In genomic region chr16:9709921-9710320, GRCm38 (mm10) we compare ENCODE assay signal across 15 mouse cellular contexts.
DNase-seq lines count a peak whose midpoint lies in the region.
"Had no signal": no experiment of that assay in that cellular context is flagged by ENCODE, and none has a peak within 500 bp of the region (broad histone marks: within the 10 kb centered on the region; RNA-seq: fewer than 3 reads in every experiment).

No protein-coding gene starts in this region.

- peak; percentile 74 for DNase-seq in heart, adult 11 months
- no peak for DNase-seq in heart, postnatal 14 days
- DNase-seq in ES-CJ7 (ENCODE audit: low read depth, low spot score): peak; percentile 14
- DNase-seq in ZHBTc4 (ENCODE audit: low read depth, low spot score): peak; percentile 58
- DNase-seq in gastrocnemius, adult 8-10 months (ENCODE audit: low spot score in 2 of 2): no peak
- DNase-seq: adrenal gland, adult 2 months; adrenal gland, postnatal 10 days; adrenal gland, postnatal 25 days; B cell, adult 2 months; cerebellum, adult 11 months; cerebellum, adult 18-20 months; cerebellum, adult 8-10 months; cerebellum, postnatal 10 days; cerebellum, postnatal 25 days; forebrain, postnatal 0 days had no signal

- intact Hi-C loops in heart, postnatal 14 days (cut with DNase I): no loop called here

Comparison
In these comparisons a context has a peak if more than half of its experiments do, and no peak if none do; other contexts are left out.
1. DNase-seq: peak in heart, adult 11 months (single experiment), ES-CJ7 (single experiment) and ZHBTc4 (single experiment); none in heart, postnatal 14 days (0 of 2) and gastrocnemius, adult 8-10 months (0 of 2).